ENCODE assay signal across 8 mouse cellular contexts in the genomic region with DNA sequence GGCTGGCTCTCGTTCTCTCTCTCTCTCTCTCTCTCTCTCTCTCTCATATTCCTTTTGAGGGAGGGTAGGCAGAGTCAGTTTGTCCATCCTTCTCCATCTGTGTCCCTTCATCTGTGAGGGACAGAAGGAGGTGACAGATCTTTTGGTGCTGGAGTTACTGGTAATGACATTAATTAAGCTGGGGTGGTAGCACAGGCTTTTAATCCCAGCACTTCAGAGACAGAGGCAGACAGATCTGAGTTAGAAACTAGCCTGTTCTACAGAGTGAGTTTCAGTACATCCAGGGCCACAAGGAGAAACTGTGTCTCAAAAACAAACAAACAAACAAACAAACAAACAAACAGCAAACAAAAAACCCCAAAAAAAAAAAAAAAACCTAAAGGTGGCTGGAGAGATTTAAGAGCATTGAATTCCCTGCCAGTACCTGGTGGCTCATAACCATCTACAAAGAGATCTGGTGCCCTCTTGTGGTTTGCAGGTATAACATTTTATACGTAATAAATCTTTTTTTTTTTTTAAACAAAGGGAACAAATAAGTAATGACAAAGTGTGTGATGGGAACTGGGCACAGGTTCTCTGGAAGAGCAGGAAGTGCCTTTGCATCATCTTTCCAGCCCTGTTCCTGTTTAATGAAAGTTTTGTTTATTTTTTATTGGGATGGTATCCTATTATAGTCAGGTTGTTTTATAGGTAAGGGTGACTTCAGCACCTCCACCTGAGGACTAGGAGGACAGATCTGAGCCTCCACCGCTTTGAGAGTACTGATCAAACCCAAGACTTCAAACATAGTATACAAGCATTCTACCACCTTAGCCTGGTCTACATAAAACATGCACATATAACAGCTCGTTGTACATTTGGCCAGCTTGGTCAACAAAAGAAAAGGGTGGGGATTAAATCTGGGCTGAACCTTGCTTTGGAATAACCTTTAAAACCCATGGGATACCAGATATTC. TPM values are rescaled to one million over a fixed set of nuclear protein-coding genes. Genes with fewer than 3 reads are reported as not detected.
DNase-seq lines count a peak whose midpoint lies in the region; TF ChIP-seq lines count a peak whose summit lies in the region.
"Had no signal": no experiment of that assay in that cellular context is flagged by ENCODE, and none has a peak within 500 bp of the region (broad histone marks: within the 10 kb centered on the region; RNA-seq: fewer than 3 reads in every experiment).

No protein-coding gene starts in this region.

- no peak overlapping the region for H3K27ac ChIP-seq in ES-E14 (ENCODE audit: insufficient read depth, low read depth, low read length, poor library complexity, severe bottlenecking)

- intact Hi-C loops in left cerebral cortex, postnatal 14 days (cut with DNase I), result loop anchor here (2.0 to 5.0 kb wide), 3 partner anchors 123 to 281 kb away; partner anchors contain the start of genes Cct4 and Fam161a
- intact Hi-C loops in left cerebral cortex, postnatal 36 days (cut with DNase I), result loop anchor here (5.0 kb wide), 2 partner anchors 125 to 285 kb away; no protein-coding TSS in a partner anchor
- intact Hi-C loops in heart, postnatal 10 days (cut with DNase I), result loop anchor here (1.0 to 5.0 kb wide), 4 partner anchors 123 to 640 kb away; partner anchors contain the start of gene Fam161a

- peak; percentile 41; the same call in 1 of the 2 replicates for TF ChIP-seq CTCF in brain, embryonic 14.5 days (IDR thresholded peaks at IDR 0.05; ENCODE audit: borderline replicate concordance, extremely low read depth, insufficient read depth, insufficient read length)

- TF ChIP-seq POLR2A in brain, embryonic 14.5 days (IDR thresholded peaks at IDR 0.05; ENCODE audit: borderline replicate concordance, extremely low read depth, insufficient read depth, insufficient read length, poor library complexity, severe bottlenecking), result no peak

- peaks cover 20% of the 10 kb centered on the region for H3K36me3 ChIP-seq in ES-E14 (ENCODE audit: control insufficient read depth, insufficient read depth, low read length, poor library complexity, severe bottlenecking)

- in situ Hi-C loops in ES-E14 (cut with MboI; ENCODE audit: low sequenced_read_pairs in 2 of 2, unreplicated experiment in 2 of 2), result loop anchor here in 1 of 2 experiments (5.0 kb wide), 1 partner anchor 275 kb away; no protein-coding TSS in a partner anchor

- no peaks in the 10 kb centered on the region for H3K9me3 ChIP-seq in ES-E14 (ENCODE audit: control insufficient read depth, insufficient read depth, low read depth, low read length)

- H3K4me3 ChIP-seq in ES-E14 (ENCODE audit: insufficient read depth in 1 of 2, low read depth in 1 of 2, low read length in 2 of 2, poor library complexity in 1 of 2, severe bottlenecking in 1 of 2), result no peak overlapping the region
- H3K4me3 ChIP-seq: erythroblast, embryonic 14.5 days had no signal

- no peak overlapping the region for H3K9ac ChIP-seq in ES-E14 (ENCODE audit: insufficient read depth, low read depth, low read length, poor library complexity, severe bottlenecking)

- no peaks in the 10 kb centered on the region for H3K4me1 ChIP-seq in ES-E14 (ENCODE audit: control insufficient read depth in 2 of 2, insufficient read depth in 2 of 2, low read length in 2 of 2, poor library complexity in 1 of 2)

- peak; percentile 34 to 47 for DNase-seq in left cerebral cortex, postnatal 14 days (ENCODE audit: low spot score in 2 of 2)
- DNase-seq in left cerebral cortex, postnatal 36 days (ENCODE audit: low spot score in 2 of 2), result no peak
- DNase-seq in ES-E14 (ENCODE audit: low read depth, low spot score), result no peak
- DNase-seq in brain, embryonic 14.5 days (ENCODE audit: low read depth), result peak; percentile 87
- DNase-seq in heart, postnatal 10 days, result peak; percentile 49 to 73
- peak; percentile 70 for DNase-seq in lung, postnatal 36 days
- DNase-seq in testis, postnatal 14 days (ENCODE audit: low spot score), result no peak

TF ChIP-seq in ES-E14, 5 proteins besides CTCF, POLR2A, EP300 and RAD21:
- TF ChIP-seq ZNF384 (IDR thresholded peaks at IDR 0.05; ENCODE audit: low read depth, low read length) (peak; percentile 95), HCFC1 (IDR thresholded peaks at IDR 0.05; ENCODE audit: borderline replicate concordance, insufficient read depth, low read length) (no peak)

RNA-seq across cellular contexts. Expression of gene Xpo1, which starts 16.2 kb away (rescaled TPM):
- 10 to 100 TPM; 66.8 to 67.1 TPM for total RNA-seq in left cerebral cortex, postnatal 14 days (2021)
- 10 to 100 TPM; 50.2 to 67.6 TPM for total RNA-seq in left cerebral cortex, postnatal 36 days (2021)
- 151 and 245 TPM in 2 replicates for total RNA-seq in ES-E14 (2012; rRNA removed)
- 92.0 and 98.5 TPM in 2 replicates for polyA plus RNA-seq in brain, embryonic 14.5 days (2012; rRNA removed)
- 10 to 100 TPM; 45.1 to 62.0 TPM for total RNA-seq in heart, postnatal 10 days (2021)

RNA-seq across cellular contexts. Expression of gene Usp34, which starts 34.6 kb away (rescaled TPM):
- 100 to 1,000 TPM; 104 to 108 TPM for total RNA-seq in left cerebral cortex, postnatal 14 days (2021)
- 100 to 1,000 TPM in 1 of 2 experiments, 10 to 100 TPM in 1; 89.0 to 101 TPM for total RNA-seq in left cerebral cortex, postnatal 36 days (2021)
- 61.2 and 70.0 TPM in 2 replicates for total RNA-seq in ES-E14 (2012; rRNA removed)
- 41.8 and 57.6 TPM in 2 replicates for polyA plus RNA-seq in brain, embryonic 14.5 days (2012; rRNA removed)
- total RNA-seq in heart, postnatal 10 days (2021), result 10 to 100 TPM; 49.6 to 54.3 TPM

Comparison
In these comparisons a context has a peak if more than half of its experiments do, and no peak if none do; other contexts are left out.
1. DNase-seq: peak in left cerebral cortex, postnatal 14 days (2 of 2), brain, embryonic 14.5 days (single experiment), heart, postnatal 10 days (2 of 2) and lung, postnatal 36 days (single experiment); none in left cerebral cortex, postnatal 36 days (0 of 2), ES-E14 (single experiment) and testis, postnatal 14 days (single experiment).